Mouse (Mus musculus) limb, embryonic 14.5 days (tissue): ENCODE measurements at regions not wholly inside any gene's neighbourhood (a gene's known extent, or its start where the extent isn't known, plus 50 kb on each side); places are given as distances from the start of the nearest gene placed in this dataset.

Source experiments
- ATAC-seq: fragments of 200-750 bp; cut with Nextera tagmentation; 2 replicates; pipeline ENCODE4 v1.8.0; 2017; ENCODE audit warnings: low read depth, moderate number of reproducible peaks, moderate TSS enrichment; ENCODE audit not compliant: low FRiP score
- DNase-seq: peaks from one replicate; pipeline ENCODE4 v3.0.0-alpha.2; 2015; ENCODE audit warnings: low spot score
- H3K27ac ChIP-seq: fragments of 300-500 bp; sonication (generic); replicated peaks from 2 replicates; pipeline ENCODE4 v1.5.1; 2014; ENCODE audit warnings: low read depth, mild to moderate bottlenecking, low read length, moderate library complexity, mixed read lengths
- H3K27me3 ChIP-seq: fragments of 300-500 bp; sonication (generic); 2 replicates; pipeline ENCODE4 v1.6.1; 2014; ENCODE audit warnings: low read length, mixed read lengths; ENCODE audit not compliant: control insufficient read depth, insufficient read depth
- H3K36me3 ChIP-seq: fragments of 300-500 bp; sonication (generic); 2 replicates; pipeline ENCODE4 v1.6.1; 2014; ENCODE audit warnings: mild to moderate bottlenecking, low read length, moderate library complexity, mixed read lengths; ENCODE audit not compliant: control insufficient read depth, insufficient read depth
- H3K4me1 ChIP-seq: fragments of 300-500 bp; sonication (generic); 2 replicates; pipeline ENCODE4 v1.6.1; 2014; ENCODE audit warnings: antibody characterized with exemption, low read length, mixed read lengths; ENCODE audit not compliant: control insufficient read depth, insufficient read depth
- H3K4me2 ChIP-seq: fragments of 300-500 bp; sonication (generic); replicated peaks from 2 replicates; pipeline ENCODE4 v1.6.1; 2014; ENCODE audit warnings: low read depth, mild to moderate bottlenecking, low read length, moderate library complexity; ENCODE audit not compliant: severe bottlenecking
- H3K4me3 ChIP-seq: fragments of 300-500 bp; sonication (generic); replicated peaks from 2 replicates; pipeline ENCODE4 v1.5.1; 2014; ENCODE audit warnings: low read length
- H3K9ac ChIP-seq: fragments of 300-500 bp; sonication (generic); 2 replicates; pipeline ENCODE4 v1.6.1; 2014; ENCODE audit warnings: mild to moderate bottlenecking, low read depth, low read length, moderate library complexity; ENCODE audit not compliant: severe bottlenecking
- H3K9me3 ChIP-seq: fragments of 300-500 bp; sonication (generic); 2 replicates; pipeline ENCODE4 v1.6.1; 2016; ENCODE audit warnings: low read length; ENCODE audit not compliant: control insufficient read depth
- POLR2A ChIP-seq: fragments of 200-500 bp; IDR thresholded peaks from 2 replicates; pipeline ENCODE4 v1.8.0; 2012; ENCODE audit warnings: inconsistent platforms, mild to moderate bottlenecking, moderate library complexity, borderline replicate concordance; ENCODE audit not compliant: insufficient read depth, insufficient read length; ENCODE audit errors: extremely low read depth
- WGBS: fragments of 180-500 bp; shearing (Covaris S2); extraction: QIAGEN DNeasy Blood & Tissue Kit; methylation state at CpG from one replicate; pipeline ENCODE4 v1.1.7; 2014; 5-methylcytosine and 5-hydroxymethylcytosine counted together

GRCm38 (mm10) chr12:44796847-44797246 is 277.7 kb downstream of the Stxbp6 start:
- H3K4me2 ChIP-seq: no peak overlapping the region
- H3K4me1 ChIP-seq: no peaks in the 10 kb centered on the region
- no peaks in the 10 kb centered on the region for H3K9me3 ChIP-seq
- ATAC-seq (no peak), DNase-seq (no peak)
- no peak overlapping the region for H3K4me3 ChIP-seq
- no peak overlapping the region for H3K9ac ChIP-seq
- no peak for TF ChIP-seq POLR2A
- H3K36me3 ChIP-seq: no peaks in the 10 kb centered on the region
- no peak overlapping the region for H3K27ac ChIP-seq
- no peaks in the 10 kb centered on the region for H3K27me3 ChIP-seq

- H3K4me3 ChIP-seq: no peak overlapping the region
- H3K4me1 ChIP-seq: no peaks in the 10 kb centered on the region
- no peaks in the 10 kb centered on the region for H3K36me3 ChIP-seq
- 62% methylated on average over 3 of the region's 3 CpGs for WGBS
- no peak for TF ChIP-seq POLR2A
- no peak for DNase-seq
- H3K4me2 ChIP-seq: no peak overlapping the region
- H3K27me3 ChIP-seq: no peaks in the 10 kb centered on the region
- no peak overlapping the region for H3K27ac ChIP-seq
- H3K9ac ChIP-seq: no peak overlapping the region
- ATAC-seq: no peak
- H3K9me3 ChIP-seq: no peaks in the 10 kb centered on the region
Observed at GRCm38 (mm10) chr12:44750743-44751142, 323.8 kb downstream of the Stxbp6 start.

- ATAC-seq (no peak), DNase-seq (peak; percentile 26)
- Histone ChIP-seq H3K36me3 (no peaks in the 10 kb centered on the region), H3K27ac (no peak overlapping the region), H3K4me3 (no peak overlapping the region), H3K9ac (no peak overlapping the region), H3K4me1 (no peaks in the 10 kb centered on the region), H3K4me2 (no peak overlapping the region), H3K9me3 (no peaks in the 10 kb centered on the region), H3K27me3 (no peaks in the 10 kb centered on the region)
- no peak for TF ChIP-seq POLR2A
- WGBS: 88% methylated on average over 2 of the region's 2 CpGs
Observed at GRCm38 (mm10) chr12:44726767-44727166, 347.7 kb downstream of the Stxbp6 start.
